Mouse (Mus musculus) liver, embryonic 11.5 days (tissue): Measurements from ENCODE around the gene Nat9. TPM values are rescaled to one million over a fixed set of nuclear protein-coding genes. Genes with fewer than 3 reads are reported as not detected.

ENCODE experiments used
- ATAC-seq: fragments of 200-750 bp; cut with Nextera tagmentation; replicated peaks from 2 replicates; pipeline ENCODE4 v1.8.0; 2017; ENCODE audit warnings: moderate number of reproducible peaks, mild to moderate bottlenecking, moderate TSS enrichment, moderate library complexity; ENCODE audit not compliant: low FRiP score
- DNase-seq: peaks from one replicate; pipeline ENCODE4 v3.0.0-alpha.2; 2017; ENCODE audit warnings: low spot score
- H3K27ac ChIP-seq: fragments of 300-500 bp; sonication (generic); 2 replicates; pipeline ENCODE4 v1.5.1; 2014; ENCODE audit warnings: mild to moderate bottlenecking, low read depth, low read length, control low read depth
- H3K27me3 ChIP-seq: fragments of 300-500 bp; sonication (generic); replicated peaks from 2 replicates; pipeline ENCODE4 v1.6.1; 2014; ENCODE audit warnings: low read length, mixed read lengths; ENCODE audit not compliant: control insufficient read depth, insufficient read depth
- H3K36me3 ChIP-seq: fragments of 300-500 bp; sonication (generic); 2 replicates; pipeline ENCODE4 v1.6.1; 2014; ENCODE audit warnings: mild to moderate bottlenecking, low read length, moderate library complexity, mixed read lengths; ENCODE audit not compliant: control insufficient read depth, insufficient read depth
- H3K4me1 ChIP-seq: fragments of 300-500 bp; sonication (generic); replicated peaks from 2 replicates; pipeline ENCODE4 v1.6.1; 2014; ENCODE audit warnings: low read length, mixed read lengths; ENCODE audit not compliant: control insufficient read depth, insufficient read depth
- H3K4me2 ChIP-seq: fragments of 300-500 bp; sonication (generic); 2 replicates; pipeline ENCODE4 v1.6.1; 2014; ENCODE audit warnings: mild to moderate bottlenecking, control low read depth, moderate library complexity
- H3K4me3 ChIP-seq: fragments of 300-500 bp; sonication (generic); 2 replicates; pipeline ENCODE4 v1.5.1; 2014; ENCODE audit warnings: low read depth, low read length, control low read depth
- H3K9ac ChIP-seq: fragments of 300-500 bp; sonication (generic); 2 replicates; pipeline ENCODE4 v1.6.1; 2014; ENCODE audit warnings: low read depth, low read length, control low read depth
- H3K9me3 ChIP-seq: fragments of 300-500 bp; sonication (generic); 2 replicates; pipeline ENCODE4 v1.6.1; 2016; ENCODE audit warnings: low read length, inconsistent platforms, mixed read lengths; ENCODE audit not compliant: control insufficient read depth
- WGBS: fragments of 180-500 bp; shearing (Covaris S2); extraction: QIAGEN DNeasy Blood & Tissue Kit; methylation state at CpG from one replicate; pipeline ENCODE4 v1.1.7; 2014; 5-methylcytosine and 5-hydroxymethylcytosine counted together
- polyA plus RNA-seq: library from polyadenylated mRNA; unstranded; fragments of >200 nt; fragmentation: Nextera tagmentation; extraction: Ambion mirVana; gene quantifications from 2 replicates; pipeline ENCODE4 v1.2.1, GENCODE M21; 2014

The Nat9 gene
- polyA plus RNA-seq, 1 experiment from 2014 or later: 20.1 TPM

- DNase-seq (no peak), ATAC-seq (no peak)
- Histone ChIP-seq H3K27ac (no peak overlapping the region), H3K27me3 (no peaks in the 10 kb centered on the region), H3K4me2 (no peak overlapping the region), H3K9ac (no peak overlapping the region), H3K4me3 (no peak overlapping the region), H3K4me1 (peaks cover 46% of the 10 kb centered on the region), H3K9me3 (no peaks in the 10 kb centered on the region), H3K36me3 (no peaks in the 10 kb centered on the region)
- WGBS: 44% methylated on average over 5 of the region's 5 CpGs
Measured at GRCm38 (mm10) chr11:115222570-115222969, 34.9 kb upstream of the Nat9 start.

DNA sequence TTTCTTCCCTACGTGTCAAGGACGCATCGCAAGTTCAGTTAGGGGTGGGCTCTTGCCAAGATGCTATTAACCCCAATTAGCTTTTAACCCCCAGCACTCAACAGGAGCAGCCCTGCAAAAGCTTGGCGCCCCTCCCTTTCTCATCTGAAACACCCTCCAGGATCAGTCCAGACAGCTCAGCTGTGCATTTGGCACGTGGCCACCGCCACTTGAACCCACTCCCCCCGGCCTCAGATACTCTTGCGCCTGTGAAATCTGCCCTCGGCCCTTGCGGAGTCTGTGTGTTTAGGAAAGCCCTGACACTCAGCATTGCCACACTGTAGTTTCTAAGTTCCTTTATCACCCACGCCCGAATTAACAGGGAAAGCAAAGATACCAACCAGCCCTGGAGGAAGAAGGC, 34.4 kb upstream of the Nat9 start:
- Histone ChIP-seq H3K9me3 (no peaks in the 10 kb centered on the region), H3K4me1 (peaks cover 47% of the 10 kb centered on the region), H3K27me3 (no peaks in the 10 kb centered on the region), H3K27ac (no peak overlapping the region), H3K4me2 (no peak overlapping the region), H3K9ac (no peak overlapping the region), H3K4me3 (no peak overlapping the region), H3K36me3 (no peaks in the 10 kb centered on the region)
- no peak for DNase-seq
- 59% methylated on average over 12 of the region's 12 CpGs for WGBS
- no peak for ATAC-seq

DNA sequence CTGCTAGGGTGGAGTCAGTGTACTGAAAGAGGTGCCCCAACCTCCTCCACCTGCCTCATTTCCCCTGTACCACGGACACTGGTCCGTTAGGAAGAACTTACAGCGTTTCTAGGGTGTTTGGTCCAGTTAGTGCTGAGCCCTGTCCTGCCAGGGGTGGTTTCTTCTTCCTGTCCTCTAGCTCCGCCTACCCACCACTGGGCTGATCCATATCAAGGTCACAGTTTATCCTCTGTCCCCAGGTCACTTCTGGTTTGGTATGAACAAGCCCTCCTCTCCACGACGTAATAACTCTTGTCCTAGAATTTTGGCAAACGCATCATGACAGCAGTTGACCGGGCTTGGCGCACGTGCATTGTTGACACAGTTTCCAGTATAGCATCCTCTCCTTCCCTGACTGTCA, 32.0 kb upstream of the Nat9 start:
- no peak overlapping the region for H3K4me3 ChIP-seq
- H3K9me3 ChIP-seq: no peaks in the 10 kb centered on the region
- DNase-seq (no peak), ATAC-seq (no peak)
- no peak overlapping the region for H3K27ac ChIP-seq
- H3K4me2 ChIP-seq: no peak overlapping the region
- 80% methylated on average over 10 of the region's 10 CpGs for WGBS
- no peaks in the 10 kb centered on the region for H3K36me3 ChIP-seq
- no peak overlapping the region for H3K9ac ChIP-seq
- peaks cover 34% of the 10 kb centered on the region for H3K4me1 ChIP-seq
- no peaks in the 10 kb centered on the region for H3K27me3 ChIP-seq

GRCm38 (mm10) chr11:115219263-115219662, 31.6 kb upstream of the Nat9 start:
- H3K9me3 ChIP-seq: no peaks in the 10 kb centered on the region
- DNase-seq (no peak), ATAC-seq (no peak)
- H3K9ac ChIP-seq: no peak overlapping the region
- no peak overlapping the region for H3K4me3 ChIP-seq
- WGBS: 58% methylated on average over 9 of the region's 9 CpGs
- H3K27ac ChIP-seq: no peak overlapping the region
- H3K36me3 ChIP-seq: no peaks in the 10 kb centered on the region
- H3K27me3 ChIP-seq: no peaks in the 10 kb centered on the region
- H3K4me1 ChIP-seq: peaks cover 33% of the 10 kb centered on the region
- no peak overlapping the region for H3K4me2 ChIP-seq

GRCm38 (mm10) chr11:115217439-115218410, 30.1 kb upstream of the Nat9 start:
- H3K9ac ChIP-seq: no peak overlapping the region
- ATAC-seq: no peak
- H3K4me1 ChIP-seq: peaks cover 33% of the 10 kb centered on the region
- no peaks in the 10 kb centered on the region for H3K36me3 ChIP-seq
- H3K4me2 ChIP-seq: no peak overlapping the region
- H3K27me3 ChIP-seq: no peaks in the 10 kb centered on the region
- no peak overlapping the region for H3K4me3 ChIP-seq
- no peak for DNase-seq
- WGBS: 59% methylated on average over 18 of the region's 18 CpGs
- H3K27ac ChIP-seq: no peak overlapping the region
- H3K9me3 ChIP-seq: no peaks in the 10 kb centered on the region

DNA sequence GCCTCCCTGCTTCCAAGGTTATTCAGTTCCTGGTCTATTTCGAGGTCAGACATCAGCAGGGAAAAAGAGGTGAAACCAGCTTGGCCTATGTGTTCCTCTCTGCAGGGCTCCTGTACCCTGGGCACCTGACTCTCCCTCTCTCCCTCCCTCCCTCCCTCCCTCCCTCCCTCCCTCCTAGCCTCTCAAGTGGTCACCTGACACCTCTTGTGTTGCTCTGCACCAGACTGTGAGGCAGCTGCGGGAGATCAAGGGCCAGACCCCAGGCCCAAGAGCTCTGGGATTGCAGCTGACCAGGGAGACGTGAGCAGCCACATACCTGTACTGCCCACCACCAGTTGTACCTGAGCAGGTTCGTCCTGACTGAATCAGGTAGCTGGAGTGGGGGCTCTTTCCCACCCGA, 27.5 kb upstream of the Nat9 start:
- H3K4me1 ChIP-seq: peaks cover 29% of the 10 kb centered on the region
- H3K9me3 ChIP-seq: no peaks in the 10 kb centered on the region
- no peak for ATAC-seq
- H3K36me3 ChIP-seq: no peaks in the 10 kb centered on the region
- DNase-seq: no peak
- H3K27me3 ChIP-seq: no peaks in the 10 kb centered on the region
- no peak overlapping the region for H3K4me2 ChIP-seq
- WGBS: 53% methylated on average over 5 of the region's 5 CpGs
- no peak overlapping the region for H3K9ac ChIP-seq
- H3K27ac ChIP-seq: no peak overlapping the region
- no peak overlapping the region for H3K4me3 ChIP-seq

DNA sequence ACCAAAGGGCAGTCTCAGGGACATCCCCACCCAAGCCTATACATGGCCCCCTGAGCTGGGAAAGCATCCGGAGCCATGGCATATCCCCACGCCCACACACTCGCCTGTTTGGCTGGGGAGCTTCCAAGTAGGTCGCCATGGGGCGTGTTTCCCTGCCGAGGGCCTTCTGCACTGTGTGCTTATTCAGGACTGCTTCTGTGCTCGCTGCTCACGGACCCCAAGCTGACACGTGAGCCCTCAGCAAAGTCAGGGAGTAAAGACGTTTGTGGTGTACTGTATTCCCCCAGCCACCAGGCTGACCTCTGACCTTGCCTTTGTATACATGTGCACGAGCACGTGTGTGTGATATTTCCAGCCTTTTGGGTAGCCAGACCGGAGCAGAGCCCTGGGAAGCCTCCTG, 24.5 kb upstream of the Nat9 start:
- H3K4me2 ChIP-seq: no peak overlapping the region
- DNase-seq: no peak
- H3K36me3 ChIP-seq: peaks cover 3% of the 10 kb centered on the region; the same call in 1 of the 2 replicates
- H3K9ac ChIP-seq: no peak overlapping the region
- H3K27me3 ChIP-seq: no peaks in the 10 kb centered on the region
- no peaks in the 10 kb centered on the region for H3K9me3 ChIP-seq
- no peak for ATAC-seq
- WGBS: 56% methylated on average over 13 of the region's 13 CpGs
- H3K4me3 ChIP-seq: no peak overlapping the region
- H3K4me1 ChIP-seq: peaks cover 1% of the 10 kb centered on the region; the same call in 1 of the 2 replicates
- no peak overlapping the region for H3K27ac ChIP-seq

DNA sequence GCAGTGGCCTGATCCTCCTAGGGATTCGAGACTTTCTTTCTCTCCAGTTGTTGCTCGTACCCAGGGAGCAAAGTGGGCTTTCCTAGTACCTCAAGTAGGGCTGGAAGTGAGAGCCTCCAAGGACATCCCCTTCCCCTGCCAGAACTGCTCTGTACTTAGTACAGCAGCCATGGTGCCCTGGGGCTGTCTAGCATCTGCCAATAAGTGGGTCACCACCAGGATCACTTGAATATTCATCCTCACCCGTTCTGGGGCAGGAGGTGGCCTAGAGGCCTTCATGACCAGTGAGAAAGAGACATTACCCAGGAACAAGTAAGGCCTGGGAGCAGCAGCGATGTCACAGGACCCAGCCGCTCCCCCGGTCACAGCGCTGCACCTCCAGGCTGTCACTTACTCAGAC, 22.3 kb upstream of the Nat9 start:
- H3K4me2 ChIP-seq: no peak overlapping the region
- H3K4me1 ChIP-seq: peaks cover 7% of the 10 kb centered on the region
- H3K27me3 ChIP-seq: no peaks in the 10 kb centered on the region
- no peak overlapping the region for H3K27ac ChIP-seq
- DNase-seq (no peak), ATAC-seq (no peak)
- H3K9me3 ChIP-seq: no peaks in the 10 kb centered on the region
- H3K4me3 ChIP-seq: no peak overlapping the region
- H3K9ac ChIP-seq: no peak overlapping the region
- peaks cover 8% of the 10 kb centered on the region; the same call in 1 of the 2 replicates for H3K36me3 ChIP-seq
- WGBS: 82% methylated on average over 7 of the region's 7 CpGs
